22 mouse cellular contexts compared by ENCODE assay signal in the genomic region with DNA sequence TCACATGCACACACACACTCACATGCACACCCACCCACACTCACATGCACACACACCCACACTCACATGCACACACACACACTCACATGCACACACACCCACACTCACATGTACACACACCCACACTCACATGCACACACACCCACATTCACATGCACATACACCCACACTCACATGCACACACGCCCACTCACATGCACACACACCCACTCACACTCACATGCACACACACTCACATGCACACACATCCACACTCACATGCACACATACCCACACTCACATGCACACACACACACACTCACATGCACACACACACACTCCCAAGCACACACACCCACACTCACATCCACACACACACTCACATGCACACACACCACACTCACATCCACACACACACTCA.
DNase-seq lines count a peak whose midpoint lies in the region; ATAC-seq and TF ChIP-seq lines count a peak whose summit lies in the region.
"Had no signal": no experiment of that assay in that cellular context is flagged by ENCODE, and none has a peak within 500 bp of the region (broad histone marks: within the 10 kb centered on the region; RNA-seq: fewer than 3 reads in every experiment).

No protein-coding gene starts in this region.

- H3K27me3 ChIP-seq in midbrain, embryonic 11.5 days (ENCODE audit: control insufficient read depth, insufficient read depth, low read length), result no peaks in the 10 kb centered on the region
- H3K27me3 ChIP-seq in midbrain, embryonic 10.5 days (ENCODE audit: low read depth, poor library complexity, severe bottlenecking), result no peaks in the 10 kb centered on the region
- no peaks in the 10 kb centered on the region for H3K27me3 ChIP-seq in G1E (ENCODE audit: insufficient read depth, low read length)
- H3K27me3 ChIP-seq: embryonic facial prominence, embryonic 15.5 days; Patski had no signal

- H3K4me3 ChIP-seq in midbrain, embryonic 11.5 days (ENCODE audit: low read depth, low read length), result no peak overlapping the region
- H3K4me3 ChIP-seq in midbrain, embryonic 10.5 days, result no peak overlapping the region
- H3K4me3 ChIP-seq in G1E (ENCODE audit: low read depth, low read length), result peak overlapping the region; percentile 33
- no peak overlapping the region for H3K4me3 ChIP-seq in bone marrow, adult 2 months (replicated peaks; ENCODE audit: control insufficient read depth, low read depth, low read length)
- H3K4me3 ChIP-seq: embryonic facial prominence, embryonic 13.5 days; embryonic facial prominence, embryonic 15.5 days; forebrain, embryonic 12.5 days had no signal

- 84% methylated on average over 1 of the region's 1 CpGs for WGBS in midbrain, embryonic 11.5 days
- WGBS in midbrain, embryonic 10.5 days, result 72% methylated on average over 1 of the region's 1 CpGs
- WGBS in bone marrow, adult 2 months, result 62% methylated on average over 1 of the region's 1 CpGs

- no peak overlapping the region for H3K4me2 ChIP-seq in midbrain, embryonic 11.5 days
- H3K4me2 ChIP-seq: embryonic facial prominence, embryonic 13.5 days; embryonic facial prominence, embryonic 15.5 days; forebrain, embryonic 12.5 days had no signal

- peaks cover 3% of the 10 kb centered on the region; the same call in 1 of the 2 replicates for H3K4me1 ChIP-seq in midbrain, embryonic 11.5 days (ENCODE audit: control insufficient read depth, insufficient read depth, low read length)
- H3K4me1 ChIP-seq in midbrain, embryonic 10.5 days, result peaks cover 15% of the 10 kb centered on the region
- H3K4me1 ChIP-seq in G1E (ENCODE audit: insufficient read depth, low read depth, low read length), result no peaks in the 10 kb centered on the region; the same call in 1 of the 2 replicates
- peaks cover 4% of the 10 kb centered on the region for H3K4me1 ChIP-seq in bone marrow, adult 2 months (ENCODE audit: control insufficient read depth, insufficient read depth, low read length)
- H3K4me1 ChIP-seq: embryonic facial prominence, embryonic 15.5 days had no signal

- no peak for ATAC-seq in midbrain, embryonic 11.5 days (ENCODE audit: low FRiP score)
- no peak for ATAC-seq in G1E (ENCODE audit: extremely low read depth, insufficient number of reproducible peaks, low FRiP score, poor library complexity, severe bottlenecking)
- ATAC-seq: activated CD4-positive, CD25-positive, alpha-beta regulatory T cell, adult 4 months; forebrain, embryonic 16.5 days; Patski had no signal

- H3K36me3 ChIP-seq in midbrain, embryonic 11.5 days (ENCODE audit: control insufficient read depth, insufficient read depth, low read length), result no peaks in the 10 kb centered on the region
- H3K36me3 ChIP-seq in midbrain, embryonic 10.5 days, result no peaks in the 10 kb centered on the region
- no peaks in the 10 kb centered on the region for H3K36me3 ChIP-seq in G1E (replicated peaks)
- H3K36me3 ChIP-seq: embryonic facial prominence, embryonic 13.5 days; embryonic facial prominence, embryonic 15.5 days; forebrain, embryonic 12.5 days had no signal

- peak; percentile 64 for DNase-seq in midbrain, embryonic 11.5 days (ENCODE audit: low spot score, missing footprints)
- no peak for DNase-seq in midbrain, embryonic 10.5 days (ENCODE audit: low spot score)
- no peak for DNase-seq in G1E (ENCODE audit: low spot score)
- no peak for DNase-seq in kidney, adult 11 months
- no peak for DNase-seq in kidney, adult 8-10 months
- DNase-seq: adrenal gland, adult 8-10 months; adrenal gland, postnatal 14 days; adrenal gland, postnatal 36 days; cerebellum, adult 11 months; cerebellum, adult 18-20 months; cerebellum, adult 8-10 months; cerebellum, adult 9-11 months; cerebellum, postnatal 14 days; cerebellum, postnatal 36 days; embryo, embryonic 11 days had no signal

- TF ChIP-seq POLR2A in bone marrow, adult 2 months (IDR thresholded peaks at IDR 0.05; ENCODE audit: borderline replicate concordance, control insufficient read depth, low read depth, low read length), result no peak

- no peak overlapping the region for H3K27ac ChIP-seq in midbrain, embryonic 11.5 days (ENCODE audit: low read depth, low read length)
- no peak overlapping the region for H3K27ac ChIP-seq in midbrain, embryonic 10.5 days (replicated peaks)
- H3K27ac ChIP-seq in bone marrow, adult 2 months (ENCODE audit: control insufficient read depth, insufficient read depth, low read depth, low read length, poor library complexity), result no peak overlapping the region
- H3K27ac ChIP-seq: embryonic facial prominence, embryonic 13.5 days; embryonic facial prominence, embryonic 15.5 days; forebrain, embryonic 12.5 days had no signal

- no peaks in the 10 kb centered on the region for H3K9me3 ChIP-seq in midbrain, embryonic 11.5 days (ENCODE audit: control insufficient read depth, low read length)
- H3K9me3 ChIP-seq in midbrain, embryonic 10.5 days (replicated peaks), result no peaks in the 10 kb centered on the region
- peaks cover 20% of the 10 kb centered on the region for H3K9me3 ChIP-seq in G1E (replicated peaks)
- H3K9me3 ChIP-seq: embryonic facial prominence, embryonic 13.5 days; embryonic facial prominence, embryonic 15.5 days; forebrain, embryonic 12.5 days had no signal

- 0 out of 2 replicates have a peak, but pooled peaks have one; percentile 5 for TF ChIP-seq CTCF in G1E (IDR thresholded peaks at IDR 0.05; ENCODE audit: low read depth, low read length)
- peak; percentile 6; the same call in 1 of the 2 replicates for TF ChIP-seq CTCF in bone marrow, adult 2 months (IDR thresholded peaks at IDR 0.05; ENCODE audit: control insufficient read depth, insufficient read depth, low read length)

- H3K9ac ChIP-seq in midbrain, embryonic 11.5 days (ENCODE audit: low read length), result no peak overlapping the region
- H3K9ac ChIP-seq: embryonic facial prominence, embryonic 13.5 days; embryonic facial prominence, embryonic 15.5 days; forebrain, embryonic 12.5 days had no signal
